Mouse (Mus musculus) spleen, adult 2 months (tissue): ENCODE measurements around the gene Ywhag.

Experiments used
- CTCF ChIP-seq: fragments of 200-500 bp; IDR thresholded peaks from 2 replicates; pipeline ENCODE4 v1.5.1; 2011; ENCODE audit warnings: mild to moderate bottlenecking, inconsistent platforms; ENCODE audit not compliant: insufficient read depth, insufficient read length, insufficient replicate concordance; ENCODE audit errors: extremely low read depth
- POLR2A ChIP-seq: fragments of 200-500 bp; IDR thresholded peaks from 2 replicates; pipeline ENCODE4 v1.6.1; 2011; ENCODE audit warnings: low read depth, low read length, inconsistent platforms

DNA sequence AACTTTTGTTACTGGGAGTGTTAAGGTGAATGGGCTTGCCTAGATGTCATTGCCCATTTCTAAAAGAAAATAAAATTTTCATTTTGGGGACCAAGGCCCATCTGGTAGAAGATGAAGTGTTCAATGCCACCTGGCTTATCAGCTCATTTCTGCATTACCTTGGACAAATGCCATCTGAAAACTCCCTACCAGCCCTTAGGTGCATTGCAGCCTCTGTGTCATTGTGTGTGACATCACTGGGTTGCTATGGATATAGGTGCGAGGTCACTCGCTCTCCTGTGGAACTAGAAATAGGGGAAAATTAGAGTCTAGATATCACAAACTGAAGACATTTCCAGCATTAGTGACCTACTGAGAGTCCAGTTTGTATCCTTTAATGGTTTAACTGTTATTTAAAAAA, 2.1 kb downstream of the Ywhag start:
- no peak for TF ChIP-seq CTCF
- no peak for TF ChIP-seq POLR2A
